Mouse (Mus musculus) megakaryocyte, embryonic 14.5 days (primary cell): ENCODE measurements at regions not wholly inside any gene's neighbourhood (a gene's known extent, or its start where the extent isn't known, plus 50 kb on each side); places are given as distances from the start of the nearest gene placed in this dataset.

ENCODE experiments used
- FLI1 ChIP-seq: IDR thresholded peaks from 2 replicates; pipeline ENCODE4 v1.6.1; 2012; ENCODE audit warnings: low read length, inconsistent platforms, mixed read lengths
- GATA1 ChIP-seq: IDR thresholded peaks from 3 replicates; pipeline ENCODE4 v1.6.1; 2012; ENCODE audit warnings: mixed read lengths, low read length, inconsistent platforms, borderline replicate concordance

- TF ChIP-seq GATA1, result no peak
- TF ChIP-seq FLI1, result no peak
Measured at GRCm38 (mm10) chr10:104388254-104388653, 194.4 kb downstream of the Gm4340 start.
